Mouse (Mus musculus) limb, embryonic 13.5 days (tissue): ENCODE results near the gene Fzd10. TPM values are rescaled to one million over a fixed set of nuclear protein-coding genes. Genes with fewer than 3 reads are reported as not detected.

Source experiments
- ATAC-seq: fragments of 200-750 bp; cut with Nextera tagmentation; 2 replicates; pipeline ENCODE4 v1.8.0; 2017; ENCODE audit warnings: low read depth, moderate number of reproducible peaks, moderate TSS enrichment; ENCODE audit not compliant: low FRiP score
- H3K27ac ChIP-seq: fragments of 300-500 bp; sonication (generic); 2 replicates; pipeline ENCODE4 v1.5.1; 2015; ENCODE audit warnings: inconsistent platforms, mild to moderate bottlenecking, moderate library complexity
- H3K27me3 ChIP-seq: fragments of 300-500 bp; sonication (generic); 2 replicates; pipeline ENCODE4 v1.6.1; 2015; ENCODE audit warnings: mild to moderate bottlenecking, inconsistent platforms
- H3K36me3 ChIP-seq: fragments of 300-500 bp; sonication (generic); 2 replicates; pipeline ENCODE4 v1.6.1; 2015; ENCODE audit warnings: inconsistent platforms, mild to moderate bottlenecking, moderate library complexity
- H3K4me1 ChIP-seq: fragments of 300-500 bp; sonication (generic); 2 replicates; pipeline ENCODE4 v1.6.1; 2015; ENCODE audit warnings: inconsistent platforms
- H3K4me2 ChIP-seq: fragments of 300-500 bp; sonication (generic); replicated peaks from 2 replicates; pipeline ENCODE4 v1.6.1; 2015; ENCODE audit warnings: inconsistent platforms, mild to moderate bottlenecking, moderate library complexity
- H3K4me3 ChIP-seq: fragments of 300-500 bp; sonication (generic); 2 replicates; pipeline ENCODE4 v1.5.1; 2015; ENCODE audit warnings: moderate library complexity, mild to moderate bottlenecking, inconsistent platforms
- H3K9ac ChIP-seq: fragments of 300-500 bp; sonication (generic); 2 replicates; pipeline ENCODE4 v1.6.1; 2015; ENCODE audit warnings: mild to moderate bottlenecking, inconsistent platforms
- H3K9me3 ChIP-seq: fragments of 300-500 bp; sonication (generic); 2 replicates; pipeline ENCODE4 v1.6.1; 2016; ENCODE audit warnings: inconsistent platforms
- WGBS: fragments of 180-500 bp; shearing (Covaris S2); methylation state at CpG from one replicate; pipeline ENCODE4 v1.1.7; 2015; 5-methylcytosine and 5-hydroxymethylcytosine counted together
- polyA plus RNA-seq: library from polyadenylated mRNA; unstranded; fragments of >200 nt; fragmentation: Nextera tagmentation; extraction: Ambion mirVana; gene quantifications from 2 replicates; pipeline ENCODE4 v1.2.1, GENCODE M21; 2015

Fzd10 gene
- 5.6 and 7.1 TPM in 2 replicates for polyA plus RNA-seq

DNA sequence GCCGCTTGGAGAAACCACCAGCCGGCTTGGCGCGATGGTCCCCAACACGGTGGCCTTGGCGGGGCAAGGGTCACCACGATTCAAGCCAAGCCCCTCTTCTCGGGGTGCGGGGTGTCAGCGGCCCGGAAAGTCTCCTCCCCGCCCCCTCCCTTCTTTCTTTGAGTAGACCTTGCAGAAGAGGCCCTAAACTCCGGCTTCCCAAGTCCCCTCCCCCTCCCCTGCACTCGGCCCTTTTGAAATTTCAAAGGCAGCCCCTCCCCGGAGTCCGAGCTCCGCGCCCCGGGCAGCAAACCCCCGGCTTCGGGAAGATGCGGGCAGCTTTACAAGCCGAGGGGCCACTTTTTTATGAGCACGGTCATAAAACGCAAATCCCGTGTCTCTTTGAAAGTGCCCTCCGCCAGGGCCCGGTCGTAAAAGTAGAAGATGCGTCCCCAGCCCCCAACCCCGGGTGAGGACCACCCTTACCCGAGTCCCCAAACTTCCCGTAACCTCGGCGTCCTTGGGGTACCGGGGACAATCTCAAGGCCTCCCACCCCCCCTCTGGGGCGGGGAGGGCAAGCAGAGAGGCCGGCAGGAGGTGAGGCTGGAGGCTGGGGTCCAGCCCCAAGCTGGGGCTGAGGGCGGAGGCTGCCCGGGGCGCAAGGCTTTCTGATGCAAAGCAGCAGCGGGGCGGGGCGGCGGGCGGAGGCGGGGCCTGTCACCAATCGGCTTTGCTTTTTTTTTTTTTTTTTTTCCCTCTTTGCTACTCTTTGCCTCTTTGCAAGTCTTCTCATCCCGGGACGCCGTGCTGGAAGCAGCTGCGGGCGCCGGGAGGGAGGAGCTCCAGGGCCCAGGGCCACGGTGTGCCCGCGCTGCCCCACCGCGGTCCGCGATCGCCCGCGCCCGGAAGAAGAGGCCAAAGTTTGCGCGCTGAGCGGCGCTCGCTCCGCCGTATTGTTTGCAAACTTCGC lies at the start of gene Fzd10:
TSS of gene Fzd10 (plus strand) at position 773 of the 950 bp plus-strand sequence.
- peak within 1 kb of the TSS; percentile 93 for H3K27ac ChIP-seq
- peaks cover 79% of the 10 kb centered on the region for H3K4me1 ChIP-seq
- under 1% methylated on average over 67 of the region's 73 CpGs for WGBS
- peak within 1 kb of the TSS; percentile 65 for H3K4me3 ChIP-seq
- peaks cover 33% of the 10 kb centered on the region for H3K27me3 ChIP-seq
- ATAC-seq, result peak; percentile 51
- H3K4me2 ChIP-seq, result peak within 1 kb of the TSS; percentile 91
- H3K36me3 ChIP-seq, result no peaks in the 10 kb centered on the region
- H3K9ac ChIP-seq, result peak within 1 kb of the TSS; percentile 84
- H3K9me3 ChIP-seq, result no peaks in the 10 kb centered on the region

DNA sequence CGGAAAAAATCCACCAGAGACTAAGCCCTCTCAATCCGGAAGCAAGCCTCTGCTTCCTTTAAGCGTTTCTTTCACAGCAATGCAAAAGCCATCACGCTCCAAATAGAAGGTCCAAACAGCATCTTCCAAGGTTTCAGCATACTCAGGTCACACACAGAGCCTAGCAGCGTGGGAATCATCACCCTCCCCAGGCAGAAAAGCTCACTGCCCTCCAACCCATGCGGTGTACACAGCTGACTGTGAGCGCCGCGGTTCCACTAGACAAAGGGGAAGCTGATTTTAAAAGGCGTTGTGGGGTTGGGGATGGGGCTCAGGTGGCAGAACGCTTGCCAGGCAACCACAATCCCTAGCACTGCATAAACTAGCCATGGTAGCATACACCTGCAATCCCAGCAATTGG lies 49.2 kb upstream of the Fzd10 start:
- peak overlapping the region; percentile 60 for H3K4me2 ChIP-seq
- WGBS, result 9% methylated on average over 11 of the region's 11 CpGs
- H3K4me3 ChIP-seq, result no peak overlapping the region
- peak overlapping the region; percentile 48 for H3K9ac ChIP-seq
- no peaks in the 10 kb centered on the region for H3K36me3 ChIP-seq
- no peak overlapping the region for H3K27ac ChIP-seq
- peaks cover 26% of the 10 kb centered on the region for H3K4me1 ChIP-seq
- no peak for ATAC-seq
- H3K9me3 ChIP-seq, result peaks cover 7% of the 10 kb centered on the region; the same call in 1 of the 2 replicates
- H3K27me3 ChIP-seq, result peaks cover 12% of the 10 kb centered on the region

DNA sequence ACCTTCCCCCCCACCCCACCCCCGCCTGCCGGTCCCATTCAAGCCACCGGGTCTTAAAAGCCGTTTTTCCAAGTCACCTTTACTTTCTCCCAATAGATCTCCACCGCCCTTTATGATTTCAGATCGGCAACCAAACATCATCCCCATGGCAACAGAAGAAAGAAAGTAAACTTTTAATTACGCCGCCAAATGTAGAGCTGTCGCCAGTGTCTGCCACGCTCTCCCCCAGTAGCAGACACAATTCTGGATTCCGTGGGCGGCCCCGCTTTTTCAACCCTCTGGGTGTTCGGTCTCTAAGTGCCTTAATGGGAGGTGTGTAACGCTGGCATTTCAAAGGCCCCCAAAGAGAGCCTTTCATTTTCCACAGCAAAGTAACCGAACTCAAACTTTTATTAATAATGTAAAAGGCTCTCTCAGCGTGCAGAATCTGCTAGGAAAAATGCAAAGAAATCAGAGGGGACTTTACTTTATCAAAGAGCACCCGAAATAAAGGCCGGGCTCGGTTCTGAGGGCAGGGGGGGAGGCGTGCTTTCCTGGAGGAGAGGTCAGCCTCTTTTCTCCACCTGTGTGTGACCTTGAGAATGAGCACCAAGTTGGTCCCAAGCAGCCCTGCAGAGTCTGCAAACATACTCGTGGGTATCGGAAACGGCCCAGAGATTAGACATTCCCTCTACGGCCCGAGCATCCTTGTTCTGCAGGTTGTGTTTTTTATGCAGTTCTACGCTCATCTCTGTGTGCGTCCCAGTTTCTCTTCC lies 48.3 kb upstream of the Fzd10 start:
- peak overlapping the region; percentile 60 for H3K4me2 ChIP-seq
- no peak overlapping the region for H3K9ac ChIP-seq
- peaks cover 6% of the 10 kb centered on the region; the same call in 1 of the 2 replicates for H3K9me3 ChIP-seq
- H3K27me3 ChIP-seq, result peaks cover 12% of the 10 kb centered on the region
- ATAC-seq, result peak; percentile 44; the same call in 1 of the 2 replicates
- 7% methylated on average over 28 of the region's 28 CpGs for WGBS
- no peaks in the 10 kb centered on the region for H3K36me3 ChIP-seq
- H3K27ac ChIP-seq, result no peak overlapping the region; the same call in 1 of the 2 replicates
- H3K4me1 ChIP-seq, result peaks cover 26% of the 10 kb centered on the region
- peak overlapping the region; percentile 30 for H3K4me3 ChIP-seq

DNA sequence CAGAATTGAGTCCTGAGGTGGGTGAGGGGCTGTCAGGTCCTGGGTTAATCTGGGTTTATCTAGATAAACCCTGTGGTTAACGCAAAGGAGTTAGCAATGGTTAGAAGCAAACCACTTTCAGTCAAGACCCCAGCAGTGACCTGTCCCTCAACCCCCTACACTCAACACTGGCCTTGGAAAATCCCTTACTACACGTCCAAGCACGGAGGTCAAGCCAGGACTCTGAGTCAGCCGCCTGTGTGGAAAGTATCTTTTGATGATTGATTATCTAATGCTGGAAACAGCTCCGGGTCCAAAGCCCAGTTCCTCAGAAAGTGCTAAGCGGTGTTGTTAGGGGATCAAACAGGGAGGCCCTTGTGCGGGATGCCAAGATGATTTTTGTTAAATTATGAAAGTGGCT lies 42.5 kb upstream of the Fzd10 start:
- no peak overlapping the region for H3K4me2 ChIP-seq
- H3K36me3 ChIP-seq, result no peaks in the 10 kb centered on the region
- peaks cover 3% of the 10 kb centered on the region; the same call in 1 of the 2 replicates for H3K4me1 ChIP-seq
- ATAC-seq, result no peak
- no peak overlapping the region for H3K27ac ChIP-seq
- H3K9ac ChIP-seq, result no peak overlapping the region
- 18% methylated on average over 7 of the region's 7 CpGs for WGBS
- peaks cover 10% of the 10 kb centered on the region; the same call in 1 of the 2 replicates for H3K9me3 ChIP-seq
- H3K27me3 ChIP-seq, result 0 out of 2 replicates have a peak, but pooled peaks cover 3% of the 10 kb centered on the region
- no peak overlapping the region for H3K4me3 ChIP-seq

DNA sequence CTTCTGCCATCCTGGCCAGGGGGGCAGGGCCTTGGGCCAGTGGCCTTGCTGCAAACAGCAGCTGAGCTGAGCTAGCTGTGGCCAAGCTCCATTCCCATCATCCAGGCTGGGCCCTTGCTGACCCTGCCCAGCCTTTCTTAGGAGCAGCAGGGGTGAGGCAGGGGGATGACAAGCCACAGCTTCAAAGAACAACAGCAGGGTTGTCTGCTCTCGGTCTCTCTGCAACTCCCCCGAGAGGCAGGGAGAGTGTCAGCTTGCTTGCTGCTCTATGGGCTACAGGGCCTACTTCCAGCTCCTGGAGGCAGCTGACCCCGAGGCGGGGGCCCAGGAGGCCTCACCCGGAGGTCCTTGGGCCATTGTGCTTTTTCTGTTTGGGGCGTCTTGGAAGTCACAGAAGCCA lies 33.3 kb upstream of the Fzd10 start:
- Histone ChIP-seq H3K27ac (no peak overlapping the region), H3K4me1 (peaks cover 21% of the 10 kb centered on the region), H3K4me2 (no peak overlapping the region), H3K9me3 (no peaks in the 10 kb centered on the region), H3K27me3 (no peaks in the 10 kb centered on the region), H3K9ac (no peak overlapping the region), H3K4me3 (no peak overlapping the region), H3K36me3 (no peaks in the 10 kb centered on the region)
- ATAC-seq, result no peak
- 32% methylated on average over 6 of the region's 6 CpGs for WGBS

DNA sequence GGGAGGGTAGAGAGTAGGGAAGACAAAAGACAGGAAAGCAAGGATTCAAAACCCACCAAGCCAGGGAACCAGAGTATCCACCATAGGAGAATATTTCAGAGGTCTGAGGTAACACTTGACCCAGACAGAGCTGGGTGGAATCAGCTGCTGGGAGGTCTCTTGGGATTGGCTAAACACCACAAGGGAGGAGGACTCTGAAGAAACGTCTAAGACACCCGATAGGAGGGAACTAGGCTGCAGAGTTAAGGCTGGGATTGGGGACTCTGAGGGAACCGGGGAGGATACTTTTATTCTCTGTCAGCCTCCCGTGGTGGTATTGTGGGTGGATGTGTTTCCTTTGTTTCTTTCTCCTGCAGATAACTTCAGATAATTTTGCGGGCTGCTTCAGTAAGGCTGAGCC lies 31.7 kb upstream of the Fzd10 start:
- H3K4me1 ChIP-seq, result peaks cover 21% of the 10 kb centered on the region
- WGBS, result 28% methylated on average over 5 of the region's 5 CpGs
- H3K4me2 ChIP-seq, result no peak overlapping the region
- no peak overlapping the region for H3K9ac ChIP-seq
- H3K27me3 ChIP-seq, result no peaks in the 10 kb centered on the region
- H3K36me3 ChIP-seq, result no peaks in the 10 kb centered on the region
- no peak overlapping the region for H3K27ac ChIP-seq
- H3K9me3 ChIP-seq, result no peaks in the 10 kb centered on the region
- no peak overlapping the region for H3K4me3 ChIP-seq
- no peak for ATAC-seq

DNA sequence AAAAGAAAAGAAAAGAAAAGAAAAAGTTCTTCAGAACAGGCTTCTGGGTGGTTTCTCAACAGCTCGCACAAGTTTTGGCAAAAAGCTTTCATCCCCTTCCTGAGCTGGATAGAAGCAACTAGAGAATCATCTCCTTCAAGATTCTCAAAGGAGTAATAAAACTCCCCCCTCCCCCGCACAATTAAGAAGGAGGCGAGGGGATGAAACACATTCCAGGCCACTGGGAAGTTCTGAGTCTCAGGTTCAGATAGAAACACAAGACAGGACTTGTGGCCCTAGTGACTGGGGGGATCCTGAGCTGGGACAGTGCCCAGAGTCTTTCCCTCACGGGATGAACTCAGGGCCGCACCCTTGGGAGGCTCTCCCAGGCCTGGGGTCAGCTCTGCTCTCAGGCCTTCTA lies 30.6 kb upstream of the Fzd10 start:
- no peak for ATAC-seq

DNA sequence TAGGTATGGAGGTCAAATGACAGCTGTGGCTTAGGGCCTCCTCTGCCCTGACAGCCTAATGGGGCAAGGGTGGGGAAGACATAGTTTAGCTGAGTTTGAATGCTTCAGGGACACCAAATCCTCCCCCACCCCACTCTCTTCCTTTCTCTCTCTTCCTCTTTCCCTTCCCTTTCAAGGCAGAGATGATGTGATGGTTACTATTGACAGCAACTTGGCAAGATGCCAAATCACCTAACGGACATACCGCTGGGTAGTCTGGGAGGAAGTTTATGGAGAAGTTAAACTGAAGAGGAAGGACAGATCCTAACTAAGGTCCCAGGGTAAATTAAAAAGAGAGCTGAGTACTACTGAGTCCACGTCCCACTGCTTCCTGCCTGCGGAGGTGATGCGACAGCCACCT lies 29.8 kb upstream of the Fzd10 start:
- WGBS, result 66% methylated on average over 5 of the region's 5 CpGs
- H3K4me2 ChIP-seq, result no peak overlapping the region
- ATAC-seq, result no peak
- no peaks in the 10 kb centered on the region for H3K9me3 ChIP-seq
- H3K4me1 ChIP-seq, result peaks cover 26% of the 10 kb centered on the region
- no peak overlapping the region for H3K4me3 ChIP-seq
- no peaks in the 10 kb centered on the region for H3K27me3 ChIP-seq
- H3K27ac ChIP-seq, result no peak overlapping the region
- no peak overlapping the region for H3K9ac ChIP-seq
- no peaks in the 10 kb centered on the region for H3K36me3 ChIP-seq

More for the DNA sequence above, 30.6 kb upstream of the Fzd10 start:
- H3K4me3 ChIP-seq, result no peak overlapping the region
- peaks cover 21% of the 10 kb centered on the region for H3K4me1 ChIP-seq
- no peaks in the 10 kb centered on the region for H3K27me3 ChIP-seq
- WGBS, result 14% methylated on average over 5 of the region's 5 CpGs
- H3K36me3 ChIP-seq, result no peaks in the 10 kb centered on the region
- H3K9ac ChIP-seq, result no peak overlapping the region
- H3K27ac ChIP-seq, result no peak overlapping the region
- H3K9me3 ChIP-seq, result no peaks in the 10 kb centered on the region
- H3K4me2 ChIP-seq, result no peak overlapping the region; the same call in 1 of the 2 replicates

DNA sequence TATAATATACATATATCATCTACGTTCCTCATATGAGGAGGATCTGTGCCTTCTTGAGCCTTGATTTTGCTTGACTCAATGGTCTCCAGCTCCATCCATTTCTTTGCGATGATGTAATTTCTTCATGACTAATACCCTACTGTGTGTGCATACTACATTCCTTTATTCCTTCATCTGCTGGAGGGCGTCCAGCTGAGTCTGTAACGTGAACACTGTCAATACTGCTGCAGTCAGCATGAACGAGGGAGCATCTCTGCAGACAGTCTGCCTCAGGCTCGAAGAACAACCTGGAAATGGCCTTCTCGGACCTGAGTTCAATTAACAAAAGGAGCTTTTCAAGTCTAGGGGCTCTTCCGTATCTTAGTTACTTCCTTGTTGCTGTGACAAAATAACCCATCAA lies 28.9 kb upstream of the Fzd10 start:
- Histone ChIP-seq H3K9me3 (no peaks in the 10 kb centered on the region), H3K4me1 (peaks cover 31% of the 10 kb centered on the region), H3K4me3 (no peak overlapping the region), H3K9ac (no peak overlapping the region), H3K36me3 (no peaks in the 10 kb centered on the region), H3K27ac (no peak overlapping the region), H3K27me3 (no peaks in the 10 kb centered on the region), H3K4me2 (no peak overlapping the region)
- ATAC-seq, result no peak
- 69% methylated on average over 8 of the region's 8 CpGs for WGBS

DNA sequence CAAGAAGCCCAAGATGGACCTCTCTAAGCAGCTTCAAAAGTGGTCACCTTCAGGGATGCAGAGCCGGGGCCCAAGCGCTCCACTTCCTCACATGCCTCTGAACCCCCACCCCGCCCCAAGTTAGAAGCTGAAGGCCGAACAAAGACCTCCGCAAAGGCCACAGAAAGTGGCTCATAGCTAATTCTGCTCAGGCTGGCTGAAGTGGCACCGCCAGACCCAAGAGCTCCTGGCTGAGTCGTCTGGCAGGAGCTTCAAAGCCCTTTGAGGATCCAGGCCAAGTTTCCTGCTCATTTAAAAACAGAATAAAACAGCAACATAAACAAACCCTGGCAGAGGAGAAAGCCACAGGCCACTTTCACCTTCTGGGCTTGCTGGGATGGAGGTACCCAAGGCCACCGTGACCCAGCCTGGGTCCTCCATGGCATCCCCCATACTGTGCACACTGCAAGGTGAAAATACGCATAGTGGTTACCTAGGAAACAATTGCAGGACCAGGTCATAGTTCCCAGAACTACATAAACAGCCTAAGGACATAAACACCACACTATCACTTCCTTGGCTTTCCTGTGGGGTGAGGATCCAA lies 24.6 kb upstream of the Fzd10 start:
- Histone ChIP-seq H3K9me3 (no peaks in the 10 kb centered on the region), H3K4me2 (no peak overlapping the region), H3K36me3 (no peaks in the 10 kb centered on the region), H3K27me3 (no peaks in the 10 kb centered on the region), H3K9ac (no peak overlapping the region), H3K27ac (no peak overlapping the region), H3K4me1 (peaks cover 29% of the 10 kb centered on the region), H3K4me3 (no peak overlapping the region)
- no peak for ATAC-seq
- 58% methylated on average over 9 of the region's 9 CpGs for WGBS

DNA sequence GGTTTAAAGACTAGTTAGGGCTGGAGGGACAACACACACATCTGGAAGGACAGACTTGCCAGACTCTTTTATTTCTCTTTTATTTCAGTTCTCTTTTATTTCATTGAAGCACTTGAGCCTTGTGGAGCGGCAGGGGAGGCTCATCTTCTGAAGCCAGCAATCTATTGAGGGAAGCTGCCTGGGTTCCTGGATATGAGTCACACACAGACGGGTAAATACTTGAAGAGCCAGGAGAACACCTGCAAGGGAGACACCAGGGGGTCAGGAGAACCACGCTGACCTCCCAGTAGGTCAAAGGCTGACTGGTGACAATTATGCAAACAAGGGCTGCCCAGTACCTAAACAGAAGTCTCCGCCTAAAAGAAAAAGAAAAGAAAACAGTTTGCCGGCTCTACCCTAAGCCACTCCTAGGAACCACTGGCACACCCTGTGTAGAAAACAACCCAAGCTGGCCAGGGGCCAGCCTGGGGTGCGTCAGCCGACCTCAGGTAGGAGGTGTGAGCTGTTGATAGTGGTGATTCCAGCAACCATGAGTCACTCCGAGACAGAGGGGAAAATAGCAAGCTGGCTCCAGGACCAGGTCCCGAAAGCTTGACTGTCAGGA lies 21.5 kb upstream of the Fzd10 start:
- ATAC-seq, result no peak
- Histone ChIP-seq H3K9me3 (no peaks in the 10 kb centered on the region), H3K4me2 (no peak overlapping the region), H3K9ac (no peak overlapping the region), H3K36me3 (no peaks in the 10 kb centered on the region), H3K27me3 (no peaks in the 10 kb centered on the region), H3K27ac (no peak overlapping the region; the same call in 1 of the 2 replicates), H3K4me1 (peaks cover 38% of the 10 kb centered on the region), H3K4me3 (no peak overlapping the region)
- WGBS, result 38% methylated on average over 9 of the region's 9 CpGs
